Mouse (Mus musculus): ENCODE measurements around the gene Kcnj12.

Kcnj12 gene

GRCm38 (mm10) chr11:61022550-61023391 lies at the start of gene Kcnj12:
Gene Kcnj12 (plus strand): TSS chr11:61022564.
- in situ Hi-C loops (cut with MboI, MseI): no loop called here

DNA sequence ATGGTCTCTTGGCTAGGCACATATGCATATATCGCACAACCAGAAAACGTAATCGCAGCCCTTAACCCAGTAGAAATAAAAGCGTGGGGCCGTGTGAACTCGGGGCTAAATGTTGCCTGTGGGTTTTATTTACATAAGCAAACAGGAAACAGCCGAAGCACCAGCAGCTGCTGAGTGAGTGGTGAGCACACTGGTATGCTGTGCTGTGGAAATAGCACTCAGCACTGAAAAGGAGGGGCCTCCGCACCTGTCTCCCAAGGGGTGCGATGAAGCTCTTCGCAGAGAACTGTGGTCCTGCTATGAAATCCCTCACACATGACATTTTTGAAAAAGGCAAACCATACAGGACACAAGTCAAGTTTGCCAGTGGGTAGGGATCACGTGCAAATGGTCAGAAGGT lies 47.3 kb upstream of the Kcnj12 start:
- in situ Hi-C loops (cut with MboI, MseI): no loop called here

DNA sequence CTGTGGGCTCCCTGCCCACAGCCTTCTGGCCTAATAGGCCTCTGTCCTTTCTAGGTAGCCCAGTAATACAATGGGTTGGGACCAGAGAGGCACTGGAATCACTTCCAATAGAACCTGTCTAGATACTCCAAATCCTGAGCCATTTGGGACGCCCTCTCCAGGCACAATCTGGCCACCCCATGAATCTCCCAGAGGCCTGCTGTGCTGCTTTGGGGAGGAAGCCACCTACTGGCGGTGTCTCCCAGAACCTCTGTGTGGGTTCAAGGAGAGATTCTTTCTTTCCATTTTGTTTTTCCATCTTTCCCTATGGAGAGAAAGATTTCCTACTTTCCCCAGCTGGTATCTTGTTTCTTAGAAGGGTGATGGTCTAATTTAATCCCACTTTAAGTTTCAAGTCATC lies 46.1 kb upstream of the Kcnj12 start:
- in situ Hi-C loops (cut with MboI, MseI): no loop called here

DNA sequence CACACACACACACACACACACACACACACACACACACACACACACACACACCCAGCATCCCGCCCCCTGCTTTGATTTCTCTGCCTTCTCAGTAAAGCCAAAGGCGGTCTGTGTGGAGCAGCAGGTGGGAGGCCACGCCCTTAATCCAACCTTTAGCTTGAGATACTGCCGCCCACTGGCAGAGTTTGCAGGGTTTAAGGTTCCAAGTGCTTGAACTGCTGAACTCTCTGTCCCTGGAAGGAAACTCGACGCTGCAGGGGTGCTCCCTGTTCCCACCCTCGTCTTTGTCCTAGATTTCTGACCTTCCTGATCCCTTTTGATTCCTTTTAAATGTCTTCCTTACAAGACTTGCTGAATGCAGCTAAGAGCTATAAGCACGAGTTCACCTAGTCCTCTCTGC lies 45.6 kb upstream of the Kcnj12 start:
- in situ Hi-C loops (cut with MboI, MseI): no loop called here

DNA sequence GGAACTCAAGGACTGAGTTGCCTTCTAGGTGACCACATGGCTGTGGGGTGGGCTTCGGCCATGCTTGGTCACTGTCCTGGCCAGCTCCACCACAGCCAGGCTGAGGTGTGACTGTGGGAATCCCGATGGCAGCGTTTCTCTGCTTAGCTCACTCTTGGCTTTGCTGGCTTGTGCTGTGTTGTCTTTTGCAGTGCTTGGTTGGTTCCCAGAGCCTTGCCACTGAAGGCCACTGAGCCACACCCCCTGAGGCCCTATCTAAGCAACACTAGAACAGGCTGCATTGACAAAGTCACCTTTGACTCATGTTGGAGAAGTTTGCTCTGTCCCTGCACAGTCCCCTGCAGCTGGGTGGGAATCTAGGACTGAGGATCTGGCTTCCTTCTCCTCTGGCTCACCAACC lies 45.2 kb upstream of the Kcnj12 start:
- in situ Hi-C loops (cut with MboI, MseI): no loop called here

- in situ Hi-C loops (cut with MboI, MseI): no loop called here
These were observed 43.7 kb upstream of the Kcnj12 start for GRCm38 (mm10) chr11:60978658-60979057.

DNA sequence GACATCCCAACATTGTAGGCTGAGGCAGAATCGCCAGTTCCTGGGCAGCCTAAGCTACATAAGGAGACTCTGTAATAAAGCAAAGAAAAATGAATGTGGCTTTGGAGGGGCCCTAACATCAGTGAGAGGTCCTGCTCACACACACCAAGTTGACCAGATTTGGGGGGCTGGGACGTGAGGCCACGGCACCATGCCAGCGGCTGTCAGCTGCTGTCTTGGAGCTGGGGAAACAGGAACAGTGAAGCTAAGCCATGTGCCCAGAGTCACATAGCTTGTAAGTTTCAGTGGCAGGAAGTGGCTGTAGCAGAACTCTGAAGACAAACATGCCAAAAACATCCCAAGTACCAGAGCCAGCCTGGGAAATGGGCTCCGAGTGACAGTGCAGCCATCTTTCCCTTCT lies 42.6 kb upstream of the Kcnj12 start:
- in situ Hi-C loops (cut with MboI, MseI): no loop called here

DNA sequence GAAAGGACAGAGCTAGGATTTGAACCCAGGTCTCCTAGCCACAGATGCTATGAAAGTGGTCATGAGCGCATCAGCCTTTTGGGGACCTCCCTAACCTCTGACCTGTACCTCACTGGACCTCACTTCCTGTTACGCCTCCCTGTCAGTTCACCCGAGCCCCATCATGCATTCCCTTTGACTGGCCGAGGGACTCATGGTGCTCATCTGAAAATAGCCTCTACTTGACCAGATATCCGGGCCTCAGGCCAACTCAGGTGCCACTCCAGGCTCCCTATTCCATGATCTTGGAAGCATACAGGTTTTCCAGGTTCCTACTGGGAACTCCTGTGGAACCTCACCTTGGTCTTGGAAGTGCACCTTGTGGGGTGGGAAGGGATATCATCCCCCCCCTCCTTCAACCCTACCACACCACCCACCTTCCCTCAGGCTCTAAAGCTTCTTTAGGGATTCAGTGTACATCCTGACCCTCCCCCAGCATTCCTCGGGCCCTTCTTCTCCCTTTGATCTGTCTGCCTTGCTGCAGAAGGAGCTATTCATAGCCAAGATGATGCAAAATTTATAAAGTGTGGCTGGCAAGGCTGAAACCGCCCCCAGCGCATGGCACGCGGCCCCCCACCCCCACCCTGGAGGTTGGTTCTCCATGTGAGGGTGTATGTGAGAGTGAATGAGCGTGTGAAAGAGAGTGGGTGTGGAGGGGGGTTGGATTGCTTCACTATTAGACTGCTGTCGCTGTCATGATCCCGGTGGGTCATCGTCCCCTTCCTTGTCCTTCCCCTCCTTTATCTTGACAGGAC lies 40.5 kb upstream of the Kcnj12 start:
- in situ Hi-C loops (cut with MboI, MseI): no loop called here

GRCm38 (mm10) chr11:60984912-60985558 lies 37.3 kb upstream of the Kcnj12 start:
- in situ Hi-C loops (cut with MboI, MseI): no loop called here

GRCm38 (mm10) chr11:60990428-60990827 lies 31.9 kb upstream of the Kcnj12 start:
- in situ Hi-C loops (cut with MboI, MseI): no loop called here

GRCm38 (mm10) chr11:61002736-61003135 lies 19.6 kb upstream of the Kcnj12 start:
- in situ Hi-C loops (cut with MboI, MseI): no loop called here

GRCm38 (mm10) chr11:61004046-61004445 lies 18.3 kb upstream of the Kcnj12 start:
- in situ Hi-C loops (cut with MboI, MseI): no loop called here

- in situ Hi-C loops (cut with MboI, MseI): loop anchor here (5.0 kb wide), 1 partner anchor 42 kb away; no protein-coding TSS in a partner anchor
These were observed 17.6 kb upstream of the Kcnj12 start for GRCm38 (mm10) chr11:61004781-61005180.

GRCm38 (mm10) chr11:61005345-61005744 lies 17.0 kb upstream of the Kcnj12 start:
- in situ Hi-C loops (cut with MboI, MseI): loop anchor here (5.0 kb wide), 1 partner anchor 43 kb away; no protein-coding TSS in a partner anchor

GRCm38 (mm10) chr11:61011736-61012294 lies 10.5 kb upstream of the Kcnj12 start:
- in situ Hi-C loops (cut with MboI, MseI): no loop called here

DNA sequence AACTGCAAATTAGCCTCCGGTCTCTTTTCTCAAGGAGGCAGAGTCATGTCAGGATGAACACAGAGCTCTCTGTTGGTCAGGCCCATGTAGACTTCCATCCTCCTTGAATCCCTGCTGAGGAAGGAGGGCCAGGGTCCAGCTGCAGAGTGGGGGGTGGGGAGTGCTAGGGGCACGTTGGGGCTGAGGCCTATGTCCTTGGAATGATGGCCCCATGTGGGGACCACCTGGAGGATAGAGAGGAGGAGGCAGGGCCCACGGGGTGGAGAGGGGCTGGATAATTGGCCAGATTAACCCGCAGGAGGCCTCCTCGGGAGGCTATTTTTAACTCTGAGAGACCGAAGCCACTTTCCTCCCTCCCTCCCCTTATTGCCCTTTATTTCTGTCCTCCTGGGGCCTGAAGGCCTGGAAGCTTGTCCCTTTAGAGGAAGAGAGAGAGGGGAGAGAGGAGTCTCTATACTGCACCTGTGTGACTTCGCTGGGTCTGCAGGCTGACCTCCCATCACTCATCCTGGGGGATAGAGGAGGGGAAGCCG lies 5.4 kb upstream of the Kcnj12 start:
- in situ Hi-C loops (cut with MboI, MseI): no loop called here

DNA sequence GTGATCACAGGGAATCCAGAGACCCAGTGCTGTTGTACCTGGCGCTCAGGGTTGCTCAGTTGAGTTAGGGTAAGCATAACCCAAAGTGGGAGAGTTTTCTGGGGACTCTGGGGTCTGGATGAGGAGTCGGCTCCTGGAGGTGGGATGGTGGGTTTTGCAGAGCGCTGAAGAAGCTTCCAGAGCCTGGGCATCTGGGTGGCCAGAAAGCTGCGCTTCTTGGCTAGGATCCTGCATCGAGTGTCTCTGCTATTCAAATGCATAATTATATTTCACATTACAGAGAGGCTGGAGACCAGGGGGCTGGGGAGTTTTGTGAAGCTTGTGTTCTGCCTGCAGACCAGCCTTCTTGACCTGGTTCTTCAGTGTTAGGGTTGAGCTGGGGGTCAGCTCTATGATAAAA lies 1.2 kb upstream of the Kcnj12 start:
- in situ Hi-C loops (cut with MboI, MseI): no loop called here

DNA sequence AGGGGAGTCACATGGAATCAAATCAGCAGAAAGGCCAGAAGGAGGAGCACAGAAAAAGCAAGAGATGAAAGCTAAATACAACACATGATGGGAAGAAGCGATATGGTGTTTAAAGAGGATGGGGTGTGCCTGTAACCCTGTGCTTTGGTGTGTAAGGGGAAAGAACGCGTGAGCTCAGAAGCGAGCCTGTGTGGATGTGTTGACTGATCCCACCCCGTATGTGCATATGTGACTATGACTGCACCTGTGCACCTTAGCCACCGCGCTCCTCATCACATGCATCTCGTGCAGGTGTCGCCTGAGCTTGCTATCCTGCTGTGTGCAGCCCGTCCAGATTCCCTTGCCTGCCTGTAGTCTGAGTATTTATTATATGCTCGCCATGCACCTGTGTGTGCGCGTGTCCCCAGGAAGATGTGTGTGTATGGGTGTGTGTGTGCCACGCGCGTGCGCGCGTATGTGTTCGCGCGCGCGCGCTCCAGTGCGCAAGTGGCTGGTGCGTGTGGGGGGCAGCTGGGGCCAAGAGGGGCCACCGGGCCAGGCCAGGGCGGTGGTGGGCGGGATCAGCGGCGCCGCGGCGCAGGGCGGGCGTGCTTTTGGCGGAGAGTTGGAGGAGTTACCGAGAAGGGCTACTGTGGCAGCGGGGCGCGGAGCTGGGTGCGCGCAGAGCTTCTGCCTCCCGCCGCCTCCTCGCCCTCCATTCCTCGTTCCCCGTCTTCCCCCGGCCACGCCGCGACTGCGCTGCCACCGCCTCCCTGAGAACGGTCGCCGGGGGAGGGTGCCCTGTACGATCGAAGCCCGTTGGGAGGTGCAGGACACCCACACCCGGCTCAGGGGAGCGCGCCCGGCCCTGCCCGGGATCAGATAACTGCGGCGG lies 451 bp upstream of the Kcnj12 start:
- in situ Hi-C loops (cut with MboI, MseI): no loop called here

DNA sequence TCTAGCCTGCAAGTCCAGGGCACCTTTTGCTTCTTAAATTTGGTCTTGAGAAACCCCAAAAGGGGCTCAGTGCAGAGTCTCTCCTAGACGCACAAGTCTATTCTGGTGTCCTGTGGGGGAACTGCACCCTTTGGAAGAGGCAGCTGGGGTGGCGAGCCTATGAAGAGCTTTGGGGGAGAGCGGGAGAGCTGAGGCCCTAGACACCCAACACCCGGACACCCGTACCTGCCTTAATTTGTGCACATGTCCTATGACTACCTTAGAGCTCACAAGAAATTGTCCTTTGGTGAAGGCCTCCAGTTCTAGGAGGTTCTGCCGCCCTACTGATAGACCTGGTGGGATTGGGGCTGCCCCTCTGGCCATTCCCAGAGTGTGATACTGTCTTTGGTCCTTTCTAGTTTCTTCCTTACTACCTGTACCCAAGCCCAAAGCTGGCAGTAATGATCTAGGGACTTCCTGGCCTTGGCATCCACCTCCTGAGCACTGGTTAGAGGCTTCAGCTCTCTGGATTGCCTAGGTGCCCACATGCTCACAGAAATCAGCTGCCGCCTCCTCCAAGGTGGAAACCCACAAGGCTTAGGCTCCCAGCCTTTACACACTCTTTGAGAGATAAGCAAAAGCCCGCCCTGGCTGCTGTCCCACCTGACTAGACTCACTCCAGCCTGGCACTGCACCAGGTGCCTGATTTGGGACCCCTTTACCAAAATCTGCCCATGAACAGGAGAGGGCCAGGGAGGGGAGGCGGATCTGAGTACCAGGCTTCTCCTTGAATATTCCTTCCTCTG lies 1.2 kb downstream of the Kcnj12 start:
- in situ Hi-C loops (cut with MboI, MseI): no loop called here

DNA sequence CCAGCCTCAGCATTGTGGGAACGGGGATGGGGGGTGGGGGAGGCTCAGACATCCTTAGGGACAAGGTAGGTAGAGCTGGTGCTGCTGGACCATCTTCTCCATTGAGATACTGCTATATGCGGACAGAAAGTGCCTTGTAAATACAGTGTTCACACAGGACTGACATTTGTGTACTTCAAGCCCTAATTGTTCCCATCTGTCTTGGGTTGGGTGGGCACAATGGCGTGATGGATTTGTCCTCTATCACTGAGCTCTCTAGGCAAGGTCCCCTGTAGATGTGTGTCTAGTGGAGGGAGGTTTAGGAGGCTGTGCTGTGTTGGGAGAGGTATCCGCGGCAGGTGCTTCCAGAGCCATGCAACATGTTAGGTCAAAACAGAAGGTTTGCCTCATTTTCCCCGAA lies 2.0 kb downstream of the Kcnj12 start:
- in situ Hi-C loops (cut with MboI, MseI): no loop called here

Measured in T-helper 1 cell (primary cell).